Mouse (Mus musculus) spleen, adult 2 months (tissue): ENCODE results near the gene Rhbdd1.

Experiments used
- CTCF ChIP-seq: fragments of 200-500 bp; IDR thresholded peaks from 2 replicates; pipeline ENCODE4 v1.5.1; 2011; ENCODE audit warnings: mild to moderate bottlenecking, inconsistent platforms; ENCODE audit not compliant: insufficient read depth, insufficient read length, insufficient replicate concordance; ENCODE audit errors: extremely low read depth
- POLR2A ChIP-seq: fragments of 200-500 bp; IDR thresholded peaks from 2 replicates; pipeline ENCODE4 v1.6.1; 2011; ENCODE audit warnings: low read depth, low read length, inconsistent platforms

DNA sequence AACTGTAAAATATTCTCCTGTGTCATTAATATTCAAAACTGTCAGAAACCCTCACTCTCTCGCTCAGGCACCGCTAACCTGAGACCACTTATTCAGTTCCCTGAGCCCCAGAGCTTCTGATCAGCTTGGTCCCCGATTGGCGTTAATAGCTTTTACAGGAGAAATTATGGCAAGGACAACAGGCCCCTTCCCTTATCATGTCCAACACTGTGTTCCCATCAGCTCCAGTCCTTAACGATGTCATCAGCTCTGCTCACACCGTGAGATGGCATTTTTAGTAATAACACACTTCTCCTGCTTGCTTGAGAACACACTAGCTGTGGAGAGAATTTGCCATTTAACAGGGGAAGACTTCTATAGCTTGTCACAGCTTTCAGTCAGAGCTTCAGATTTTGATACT, 48.2 kb downstream of the Rhbdd1 start:
- TF ChIP-seq POLR2A (no peak), CTCF (no peak)
